Mouse (Mus musculus) lung, embryonic 14.5 days (tissue): Measurements from ENCODE around the gene Snx9. TPM values are rescaled to one million over a fixed set of nuclear protein-coding genes. Genes with fewer than 3 reads are reported as not detected.

Experiments
- ATAC-seq: fragments of 200-750 bp; cut with Nextera tagmentation; 2 replicates; pipeline ENCODE4 v1.8.0; 2017; ENCODE audit warnings: mild to moderate bottlenecking, moderate TSS enrichment, moderate library complexity; ENCODE audit not compliant: insufficient read depth
- DNase-seq: peaks from one replicate; pipeline ENCODE4 v3.0.0-alpha.2; 2015
- H3K27ac ChIP-seq: fragments of 300-500 bp; sonication (generic); 2 replicates; pipeline ENCODE4 v1.5.1; 2014; ENCODE audit warnings: low read depth, mild to moderate bottlenecking, moderate library complexity
- H3K27me3 ChIP-seq: fragments of 300-500 bp; sonication (generic); 2 replicates; pipeline ENCODE4 v1.6.1; 2014; ENCODE audit warnings: low read length, control low read depth; ENCODE audit not compliant: insufficient read depth
- H3K36me3 ChIP-seq: fragments of 300-500 bp; sonication (generic); 2 replicates; pipeline ENCODE4 v1.6.1; 2014; ENCODE audit warnings: control low read depth; ENCODE audit not compliant: insufficient read depth
- H3K4me1 ChIP-seq: fragments of 300-500 bp; sonication (generic); 2 replicates; pipeline ENCODE4 v1.6.1; 2014; ENCODE audit warnings: antibody characterized with exemption, control low read depth; ENCODE audit not compliant: insufficient read depth
- H3K4me2 ChIP-seq: fragments of 300-500 bp; sonication (generic); 2 replicates; pipeline ENCODE4 v1.6.1; 2014; ENCODE audit warnings: mild to moderate bottlenecking
- H3K4me3 ChIP-seq: fragments of 300-500 bp; sonication (generic); 2 replicates; pipeline ENCODE4 v1.5.1; 2014; ENCODE audit warnings: low read depth, low read length
- H3K9ac ChIP-seq: fragments of 300-500 bp; sonication (generic); 2 replicates; pipeline ENCODE4 v1.6.1; 2014
- H3K9me3 ChIP-seq: fragments of 300-500 bp; sonication (generic); 2 replicates; pipeline ENCODE4 v1.6.1; 2016; ENCODE audit warnings: low read depth, low read length, control low read depth
- CTCF ChIP-seq: IDR thresholded peaks from 2 replicates; pipeline ENCODE4 v1.5.1; 2016; ENCODE audit warnings: antibody characterized with exemption, low read depth
- WGBS: fragments of 180-500 bp; shearing (Covaris S2); extraction: QIAGEN DNeasy Blood & Tissue Kit; methylation state at CpG from one replicate; pipeline ENCODE4 v1.1.7; 2014; 5-methylcytosine and 5-hydroxymethylcytosine counted together
- polyA plus RNA-seq: library from polyadenylated mRNA; unstranded; fragments of >200 nt; fragmentation: Nextera tagmentation; extraction: Ambion mirVana; gene quantifications from 2 replicates; pipeline ENCODE4 v1.2.1, GENCODE M21; 2014

Gene Snx9
- polyA plus RNA-seq, 1 experiment from 2014 or later: 38.8 TPM

DNA sequence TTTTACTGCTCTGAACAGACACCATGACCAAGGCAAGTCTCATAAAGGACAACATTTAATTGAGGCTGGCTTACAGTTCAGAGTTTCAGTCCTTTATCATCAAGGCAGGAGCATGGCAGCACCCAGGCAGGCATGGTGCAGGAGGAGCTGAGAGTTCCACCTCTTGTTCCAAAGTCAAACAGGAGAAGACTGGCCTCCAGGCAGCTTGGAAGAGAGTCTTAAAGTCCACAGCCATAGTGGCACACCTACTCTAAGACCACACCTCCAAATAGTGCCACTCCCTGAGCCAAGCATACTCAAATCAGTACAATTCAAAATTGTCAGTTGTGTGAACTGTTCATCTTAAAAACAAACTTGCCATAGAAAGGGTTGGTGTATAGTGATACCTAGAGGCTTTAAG is 14.4 kb downstream of the Snx9 start:
- Histone ChIP-seq H3K4me3 (no peak overlapping the region), H3K9ac (no peak overlapping the region), H3K27ac (no peak overlapping the region), H3K9me3 (no peaks in the 10 kb centered on the region), H3K36me3 (no peaks in the 10 kb centered on the region), H3K4me2 (no peak overlapping the region), H3K4me1 (no peaks in the 10 kb centered on the region), H3K27me3 (no peaks in the 10 kb centered on the region)
- no peak for TF ChIP-seq CTCF
- ATAC-seq (no peak), DNase-seq (no peak)

DNA sequence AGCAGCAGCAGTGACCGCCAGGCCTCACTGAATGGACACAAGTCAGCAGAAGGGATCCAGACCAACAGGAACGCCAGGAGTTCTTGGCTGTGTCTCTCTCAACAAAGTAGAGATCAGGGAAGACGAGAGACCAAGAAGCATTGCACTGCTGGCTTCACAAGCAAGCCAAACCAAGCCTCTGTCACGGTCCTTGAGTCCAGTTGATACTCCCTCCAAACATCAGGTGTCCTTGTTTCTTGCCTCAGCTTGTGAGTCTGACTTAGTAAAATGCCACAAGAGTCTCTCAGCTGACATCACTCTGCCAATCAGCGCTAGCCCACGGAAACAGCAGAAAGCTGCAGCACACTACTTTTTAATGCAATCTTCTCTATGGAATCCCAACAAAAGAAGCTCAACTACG is 15.3 kb downstream of the Snx9 start:
- Histone ChIP-seq H3K27ac (no peak overlapping the region), H3K9me3 (no peaks in the 10 kb centered on the region), H3K4me3 (no peak overlapping the region), H3K4me1 (no peaks in the 10 kb centered on the region), H3K4me2 (no peak overlapping the region), H3K9ac (no peak overlapping the region), H3K27me3 (no peaks in the 10 kb centered on the region), H3K36me3 (no peaks in the 10 kb centered on the region)
- DNase-seq (no peak), ATAC-seq (no peak)
- no peak for TF ChIP-seq CTCF
- WGBS: 90% methylated on average over 7 of the region's 7 CpGs

DNA sequence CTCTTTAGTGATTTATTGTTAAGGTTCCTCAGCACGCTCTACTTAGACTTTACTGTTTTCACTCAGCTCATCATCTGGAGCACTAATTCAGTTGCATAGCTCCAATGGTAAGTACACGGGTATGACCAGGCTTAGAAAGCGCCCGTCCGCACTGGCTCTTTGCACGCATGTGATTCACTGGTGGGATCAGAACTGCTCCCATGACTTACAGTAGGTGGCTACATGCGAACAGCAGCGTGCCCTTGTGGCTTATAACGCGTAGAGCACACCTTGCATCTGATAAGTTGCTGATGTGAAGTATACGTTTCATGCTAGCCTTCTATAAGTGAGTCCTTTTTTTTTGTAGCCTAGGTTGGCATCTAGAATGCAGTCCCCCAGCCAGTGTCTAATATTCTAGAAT is 16.1 kb downstream of the Snx9 start:
- Histone ChIP-seq H3K4me2 (no peak overlapping the region), H3K27ac (no peak overlapping the region), H3K4me1 (no peaks in the 10 kb centered on the region), H3K27me3 (no peaks in the 10 kb centered on the region), H3K9ac (no peak overlapping the region), H3K36me3 (no peaks in the 10 kb centered on the region), H3K9me3 (no peaks in the 10 kb centered on the region), H3K4me3 (no peak overlapping the region)
- DNase-seq (no peak), ATAC-seq (no peak)
- WGBS: 92% methylated on average over 11 of the region's 11 CpGs
- TF ChIP-seq CTCF: no peak

DNA sequence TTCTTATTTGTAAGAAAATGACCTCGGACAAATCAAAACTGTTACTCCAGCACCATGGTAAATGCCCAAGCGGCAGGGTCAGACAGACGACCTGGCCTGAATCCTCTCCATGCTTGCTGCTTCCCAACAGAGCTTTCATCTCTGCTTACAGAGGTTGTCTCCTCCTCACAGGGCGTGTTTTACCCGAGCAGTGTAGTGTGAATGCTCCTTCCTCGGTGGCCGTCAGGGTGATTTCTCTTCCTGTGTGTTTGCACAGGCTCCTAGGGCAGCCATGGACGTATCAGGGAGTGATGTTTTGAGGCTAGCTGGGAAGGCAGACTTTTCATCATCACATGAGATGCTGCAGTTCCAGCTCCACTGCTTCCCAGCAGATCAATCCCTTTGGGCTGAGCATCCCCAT is 17.1 kb downstream of the Snx9 start:
- H3K36me3 ChIP-seq: no peaks in the 10 kb centered on the region
- no peaks in the 10 kb centered on the region for H3K4me1 ChIP-seq
- DNase-seq (no peak), ATAC-seq (no peak)
- WGBS: 46% methylated on average over 8 of the region's 8 CpGs
- H3K4me3 ChIP-seq: no peak overlapping the region
- no peaks in the 10 kb centered on the region for H3K27me3 ChIP-seq
- H3K9ac ChIP-seq: no peak overlapping the region
- H3K4me2 ChIP-seq: no peak overlapping the region
- no peak for TF ChIP-seq CTCF
- no peak overlapping the region for H3K27ac ChIP-seq
- H3K9me3 ChIP-seq: no peaks in the 10 kb centered on the region

DNA sequence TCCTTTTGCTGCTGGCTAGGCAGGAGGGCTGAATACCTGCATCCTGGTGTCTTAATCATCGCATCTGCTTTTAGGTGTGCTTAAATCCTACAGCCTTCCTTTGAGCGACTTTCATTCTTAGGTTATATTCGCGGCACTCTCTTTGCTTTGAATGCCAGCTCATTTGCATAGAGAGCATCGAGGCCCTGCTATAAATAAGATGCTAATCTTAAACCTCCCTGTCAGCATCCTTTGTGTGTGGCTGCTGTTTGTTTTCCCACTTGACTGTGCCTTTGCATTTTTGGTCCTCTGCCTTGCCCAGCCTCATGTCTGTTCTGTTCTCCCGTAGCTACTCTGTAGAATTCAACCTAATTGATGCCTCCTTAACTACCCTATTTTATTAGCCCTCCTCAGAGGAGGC is 21.2 kb downstream of the Snx9 start:
- 52% methylated on average over 6 of the region's 6 CpGs for WGBS
- ATAC-seq (no peak), DNase-seq (no peak)
- Histone ChIP-seq H3K4me1 (no peaks in the 10 kb centered on the region), H3K36me3 (no peaks in the 10 kb centered on the region), H3K4me3 (no peak overlapping the region), H3K4me2 (no peak overlapping the region), H3K9me3 (no peaks in the 10 kb centered on the region), H3K9ac (no peak overlapping the region), H3K27me3 (no peaks in the 10 kb centered on the region), H3K27ac (no peak overlapping the region)
- no peak for TF ChIP-seq CTCF

DNA sequence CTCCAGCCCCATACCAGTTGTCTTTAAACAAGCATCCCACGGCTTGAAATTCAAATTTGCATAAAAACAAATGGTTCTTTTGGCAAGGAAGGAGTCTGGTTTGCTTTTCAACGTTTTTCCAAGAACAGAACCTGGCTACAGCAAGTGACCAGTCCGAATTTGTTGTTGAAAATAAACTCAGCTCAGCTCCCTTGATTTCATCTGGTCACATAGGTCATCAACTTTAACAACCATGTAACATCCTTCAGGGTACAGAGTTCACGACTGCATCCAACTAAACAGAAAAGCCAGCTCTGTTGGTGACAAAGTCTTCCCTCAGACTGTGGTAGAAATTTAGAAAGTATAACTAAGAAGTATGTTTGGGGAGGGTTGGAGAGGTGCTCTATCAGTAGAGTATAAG is 21.7 kb downstream of the Snx9 start:
- Histone ChIP-seq H3K4me3 (no peak overlapping the region), H3K4me1 (no peaks in the 10 kb centered on the region), H3K9ac (no peak overlapping the region), H3K27me3 (no peaks in the 10 kb centered on the region), H3K9me3 (no peaks in the 10 kb centered on the region), H3K4me2 (no peak overlapping the region), H3K27ac (no peak overlapping the region), H3K36me3 (no peaks in the 10 kb centered on the region)
- DNase-seq (no peak), ATAC-seq (no peak)
- 53% methylated on average over 4 of the region's 4 CpGs for WGBS
- TF ChIP-seq CTCF: no peak

DNA sequence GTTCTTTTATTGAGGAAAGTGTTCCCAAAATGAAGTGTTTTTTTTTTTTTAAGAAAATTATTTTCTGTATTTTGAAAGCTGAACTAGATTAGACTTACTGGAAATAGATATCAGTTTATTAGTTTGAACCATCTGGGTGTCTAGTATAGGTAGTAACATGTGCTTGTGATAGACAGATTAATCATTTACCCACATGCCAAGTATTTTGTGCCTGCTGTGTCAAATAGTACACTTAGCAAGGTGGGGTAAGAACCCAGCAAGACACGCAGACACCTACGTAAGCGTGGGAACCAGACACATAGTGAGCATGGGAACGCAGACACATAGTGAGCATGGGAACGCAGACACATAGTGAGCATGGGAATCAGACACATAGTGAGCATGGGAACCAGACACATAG is 22.6 kb downstream of the Snx9 start:
- Histone ChIP-seq H3K9ac (no peak overlapping the region), H3K4me2 (no peak overlapping the region), H3K4me3 (no peak overlapping the region), H3K36me3 (no peaks in the 10 kb centered on the region), H3K27ac (no peak overlapping the region), H3K9me3 (no peaks in the 10 kb centered on the region), H3K27me3 (no peaks in the 10 kb centered on the region), H3K4me1 (0 out of 2 replicates have a peak, but pooled peaks cover 1% of the 10 kb centered on the region)
- no peak for TF ChIP-seq CTCF
- DNase-seq: no peak
- 94% methylated on average over 5 of the region's 5 CpGs for whole genome bisulfite sequencing
- no peak for ATAC-seq

DNA sequence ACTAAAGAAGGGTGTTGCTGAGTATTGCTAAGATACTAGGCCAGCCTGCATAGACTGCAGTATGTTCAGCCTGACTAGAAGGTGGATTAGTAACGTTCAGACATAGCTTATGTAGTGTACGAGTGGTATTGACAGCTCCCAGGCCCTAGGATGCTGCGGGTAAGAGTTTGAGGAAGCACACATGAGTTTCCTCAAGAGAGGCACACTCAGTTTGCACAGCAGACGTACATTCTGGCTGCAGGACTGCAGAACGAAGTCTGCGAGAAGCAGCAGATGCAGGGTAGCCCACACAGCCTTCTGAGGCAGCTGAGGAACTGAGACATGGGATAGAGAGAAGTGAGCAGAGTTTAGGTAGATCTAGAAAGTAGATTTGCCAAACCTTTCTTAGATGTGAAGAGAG is 26.3 kb downstream of the Snx9 start:
- no peak overlapping the region for H3K9ac ChIP-seq
- H3K4me3 ChIP-seq: no peak overlapping the region
- H3K27me3 ChIP-seq: no peaks in the 10 kb centered on the region
- H3K4me2 ChIP-seq: no peak overlapping the region
- DNase-seq (no peak), ATAC-seq (no peak)
- TF ChIP-seq CTCF: no peak
- H3K36me3 ChIP-seq: no peaks in the 10 kb centered on the region
- 0 out of 2 replicates have a peak, but pooled peaks cover 4% of the 10 kb centered on the region for H3K4me1 ChIP-seq
- 62% methylated on average over 6 of the region's 6 CpGs for WGBS
- no peaks in the 10 kb centered on the region for H3K9me3 ChIP-seq
- no peak overlapping the region for H3K27ac ChIP-seq
